Comparison of ENCODE assay signal across 16 mouse cellular contexts in the genomic region with DNA sequence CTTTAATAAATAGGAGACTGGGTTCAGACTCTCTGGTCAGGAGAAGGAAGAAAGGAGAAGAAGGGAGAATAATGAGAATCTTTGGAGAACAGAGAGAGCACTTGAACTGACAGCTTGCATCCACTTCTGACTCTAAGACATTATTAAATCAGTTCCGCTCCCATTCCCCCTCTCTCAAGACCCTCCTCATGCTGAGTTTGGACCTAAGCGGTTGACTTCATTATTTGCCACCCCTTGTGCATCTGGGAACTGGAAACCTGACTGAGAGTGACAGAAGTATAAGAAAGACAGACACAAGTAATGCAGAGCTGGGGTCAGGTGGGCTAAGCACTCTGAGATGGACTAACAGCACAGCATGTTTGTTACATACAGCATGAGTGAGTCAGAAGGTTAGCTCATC.
"Had no signal": no experiment of that assay in that cellular context is flagged by ENCODE, and none has a peak within 500 bp of the region (broad histone marks: within the 10 kb centered on the region; RNA-seq: fewer than 3 reads in every experiment).

No protein-coding gene starts in this region.

- H3K9ac ChIP-seq: liver, embryonic 15.5 days; lung, embryonic 14.5 days; neural tube, embryonic 13.5 days; neural tube, embryonic 15.5 days; stomach, embryonic 15.5 days had no signal

- H3K4me2 ChIP-seq: liver, embryonic 15.5 days; lung, embryonic 14.5 days; neural tube, embryonic 13.5 days; neural tube, embryonic 15.5 days; stomach, embryonic 15.5 days had no signal

- H3K4me3 ChIP-seq: liver, embryonic 15.5 days; midbrain, embryonic 10.5 days; myocyte; neural tube, embryonic 13.5 days; neural tube, embryonic 15.5 days; stomach, embryonic 15.5 days had no signal

- H3K36me3 ChIP-seq: liver, embryonic 15.5 days; midbrain, embryonic 10.5 days; neural tube, embryonic 13.5 days; neural tube, embryonic 15.5 days; stomach, embryonic 15.5 days had no signal

- H3K27ac ChIP-seq: liver, embryonic 15.5 days; midbrain, embryonic 10.5 days; neural tube, embryonic 13.5 days; neural tube, embryonic 15.5 days; stomach, embryonic 15.5 days; stomach, postnatal 0 days had no signal

- H3K9me3 ChIP-seq: liver, embryonic 15.5 days; midbrain, embryonic 10.5 days; neural tube, embryonic 13.5 days; neural tube, embryonic 15.5 days; stomach, embryonic 15.5 days had no signal

- DNase-seq: lung, adult 18-20 months; lung, embryonic 14.5 days; lung, postnatal 10 days; lung, postnatal 4 days; right cerebral cortex, adult 18-20 months; right cerebral cortex, postnatal 14 days; thymus, adult 2 months; thymus, postnatal 25 days; thymus, postnatal 4 days had no signal

- H3K4me1 ChIP-seq: liver, embryonic 15.5 days; midbrain, embryonic 10.5 days; neural tube, embryonic 13.5 days; neural tube, embryonic 15.5 days; stomach, embryonic 15.5 days had no signal

- H3K27me3 ChIP-seq: liver, embryonic 15.5 days; neural tube, embryonic 13.5 days; neural tube, embryonic 15.5 days; stomach, embryonic 15.5 days had no signal
